Mouse (Mus musculus) kidney, adult 9 months (tissue): ENCODE results near the gene D230025D16Rik.
"Not testable (repeated sequence)": the region's sequence is repeated elsewhere in the genome, so short reads cannot be mapped to it uniquely, and the experiment has no call there.

Source experiments
- DNase-seq: peaks from one replicate; pipeline ENCODE4 v3.0.0; 2022

Gene D230025D16Rik

GRCm38 (mm10) chr8:105224413-105225271 is at the start of gene D230025D16Rik:
TSS of gene D230025D16Rik (plus strand) at chr8:105225145.
- DNase-seq: peak; percentile 97

DNA sequence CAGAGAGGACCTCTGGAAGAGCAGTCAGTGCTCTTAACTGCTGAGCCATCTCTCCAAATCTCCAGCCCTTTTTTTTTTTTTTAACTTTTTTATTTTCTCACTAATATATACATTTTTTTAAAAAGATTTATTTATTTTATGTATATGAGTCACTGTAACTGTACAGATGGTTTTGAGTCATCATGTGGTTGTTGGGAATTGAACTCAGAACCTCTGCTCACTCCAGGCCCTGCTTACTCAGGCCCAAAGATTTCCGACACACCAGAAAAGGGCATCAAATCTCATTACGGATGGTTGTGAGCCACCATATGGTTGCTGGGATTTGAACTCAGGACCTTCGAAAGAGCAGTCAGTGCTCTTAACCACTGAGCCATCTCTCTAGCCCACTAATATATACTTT is 49.7 kb upstream of the D230025D16Rik start:
- not testable (repeated sequence) for DNase-seq

DNA sequence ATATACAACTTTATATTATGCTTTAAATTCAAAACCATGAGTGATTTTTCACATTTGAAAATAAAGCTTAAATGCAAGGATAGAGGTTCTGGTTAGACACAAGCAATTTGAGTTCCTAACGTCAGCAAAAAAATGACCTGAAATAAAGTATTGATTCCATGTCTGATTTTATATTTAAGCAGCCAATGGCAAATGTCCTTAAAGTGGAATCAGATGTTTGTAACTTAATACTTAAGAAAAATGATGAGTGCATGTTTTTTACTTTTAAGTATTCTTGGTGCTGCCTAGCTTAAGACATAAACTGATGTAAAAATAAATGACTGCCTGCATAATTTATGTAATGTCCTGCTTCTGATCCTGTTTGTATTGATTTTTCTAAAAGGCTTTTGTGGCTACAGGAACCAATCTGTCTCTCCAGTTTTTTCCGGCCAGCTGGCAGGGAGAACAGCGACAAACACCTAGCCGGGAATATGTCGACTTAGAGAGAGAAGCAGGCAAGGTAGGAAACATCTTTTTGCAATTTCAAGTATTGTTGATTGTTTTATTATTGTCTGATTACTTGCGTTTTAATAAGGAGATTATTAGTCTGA is 46.6 kb upstream of the D230025D16Rik start:
- DNase-seq: no peak

- DNase-seq: no peak
Measured at GRCm38 (mm10) chr8:105182201-105182600, 42.7 kb upstream of the D230025D16Rik start.

DNA sequence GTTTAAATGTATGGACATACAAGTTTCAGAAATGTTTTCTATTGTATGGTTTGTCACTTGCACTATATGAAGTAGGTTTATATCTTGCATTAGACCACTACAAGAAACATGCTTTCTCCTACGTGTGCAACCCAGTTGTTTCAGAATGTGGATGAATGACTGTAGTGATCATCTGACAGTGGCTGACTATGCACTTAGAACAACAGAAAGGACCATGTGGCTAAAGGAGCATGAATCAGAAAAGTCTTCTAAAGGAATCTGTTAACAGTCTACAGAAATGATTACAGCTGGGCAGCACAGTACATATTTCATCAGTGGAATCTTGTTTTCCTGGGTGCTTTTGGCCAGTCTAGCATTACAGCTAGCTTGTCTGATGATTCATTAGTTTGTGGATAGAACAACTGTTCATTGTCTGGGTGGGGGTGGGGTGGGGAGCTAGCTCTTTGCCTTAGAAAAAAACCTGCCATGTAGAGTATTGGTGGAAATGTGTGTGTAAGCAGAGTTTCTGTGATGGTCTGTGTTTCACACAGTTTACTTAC is 38.4 kb upstream of the D230025D16Rik start:
- no peak for DNase-seq

GRCm38 (mm10) chr8:105192182-105192581 is 32.8 kb upstream of the D230025D16Rik start:
- no peak for DNase-seq

- no peak for DNase-seq
Measured at GRCm38 (mm10) chr8:105205748-105206147, 19.2 kb upstream of the D230025D16Rik start.

- DNase-seq: no peak
Measured at GRCm38 (mm10) chr8:105206766-105207275, 18.1 kb upstream of the D230025D16Rik start.

DNA sequence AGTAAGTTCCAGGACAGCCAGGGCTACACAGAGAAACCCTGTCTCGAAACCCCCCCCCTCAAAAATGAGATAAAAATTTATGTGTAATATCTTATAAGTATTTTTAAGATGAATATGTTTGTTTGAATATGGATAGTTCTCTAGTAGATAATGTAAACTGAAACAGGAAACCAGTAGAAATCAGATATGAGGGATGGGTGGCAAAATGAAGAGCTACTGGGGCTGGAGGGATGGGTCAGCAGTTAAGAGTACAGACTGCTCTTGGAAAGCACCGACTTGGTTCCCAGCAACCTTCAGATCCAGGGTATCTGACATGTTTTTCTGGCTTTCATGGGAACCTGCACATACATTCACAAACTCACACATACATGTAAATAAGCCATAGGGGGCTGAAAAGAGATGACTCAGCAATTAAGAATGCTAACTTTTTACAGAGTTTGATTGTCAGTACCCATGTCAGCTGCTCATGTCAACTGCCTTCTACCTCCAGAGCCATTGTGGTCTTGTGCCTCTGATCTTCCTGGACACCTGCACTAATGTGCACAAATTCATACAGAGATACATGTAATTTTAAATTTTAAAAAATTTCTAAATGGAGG is 17.2 kb upstream of the D230025D16Rik start:
- DNase-seq: no peak

- DNase-seq: no peak
Measured at GRCm38 (mm10) chr8:105209153-105210110, 15.5 kb upstream of the D230025D16Rik start.

- no peak for DNase-seq
Measured at GRCm38 (mm10) chr8:105214104-105214503, 10.8 kb upstream of the D230025D16Rik start.

DNA sequence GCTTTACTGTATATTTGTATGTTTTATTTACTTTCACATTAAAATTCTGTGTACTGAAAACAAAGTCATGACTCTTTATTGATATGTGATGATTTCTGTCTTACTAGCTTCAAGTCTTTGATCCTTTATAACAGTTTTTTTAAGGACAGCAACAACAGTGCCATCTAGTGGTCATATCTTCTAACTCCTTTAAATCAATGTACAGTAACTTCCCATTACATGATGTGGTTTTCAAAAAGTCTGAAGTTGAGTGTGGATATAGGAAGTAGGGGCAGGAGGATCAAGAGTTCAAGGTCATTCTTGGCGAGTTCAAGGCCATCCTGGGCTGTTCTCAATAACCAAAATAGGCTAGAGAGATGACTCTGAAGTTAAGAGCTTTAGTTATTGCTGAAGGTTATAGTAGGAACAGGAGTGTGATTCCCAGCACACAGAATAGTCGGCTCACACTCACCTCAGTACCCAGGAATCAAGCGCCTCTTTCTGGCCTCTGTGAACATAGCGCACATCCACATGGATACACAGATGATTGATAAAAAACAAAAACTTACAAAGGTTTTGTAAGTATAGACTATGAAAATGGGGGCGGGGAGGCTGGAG is 6.9 kb upstream of the D230025D16Rik start:
- DNase-seq: peak; percentile 74

DNA sequence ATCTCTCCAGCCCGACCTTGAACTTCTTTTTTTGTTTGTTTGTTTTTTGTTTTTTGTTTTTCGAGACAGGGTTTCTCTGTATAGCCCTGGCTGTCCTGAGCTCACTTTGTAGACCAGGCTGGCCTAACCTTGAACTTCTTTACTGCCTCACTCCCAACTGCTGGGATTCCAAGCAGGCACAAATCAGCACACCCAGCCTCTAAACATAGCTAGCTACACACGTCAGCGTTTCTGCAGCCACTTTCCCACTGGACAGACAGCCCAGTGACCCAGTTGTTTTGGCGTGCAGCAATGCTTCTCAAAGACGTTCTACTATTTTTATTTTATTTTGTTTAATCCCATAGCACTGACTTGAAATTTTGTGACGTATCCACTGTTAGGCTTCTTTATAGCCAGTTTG is 1.1 kb upstream of the D230025D16Rik start:
- DNase-seq: no peak

DNA sequence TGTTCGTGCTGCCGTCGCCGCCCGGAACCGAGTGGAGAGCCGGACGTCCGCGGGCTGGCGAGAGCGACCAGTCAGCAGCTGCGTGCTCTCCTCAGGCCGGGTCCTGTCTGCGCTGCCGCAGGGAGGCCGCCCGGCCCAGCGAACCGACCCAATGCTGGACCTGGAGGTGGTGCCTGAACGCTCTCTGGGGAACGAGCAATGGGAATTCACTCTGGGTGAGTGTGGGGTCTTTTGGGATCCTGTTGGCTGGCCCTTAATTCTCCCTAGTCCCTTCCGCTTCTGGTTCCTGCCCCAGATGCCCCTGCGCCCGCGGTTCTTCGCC is 288 bp downstream of the D230025D16Rik start:
- no peak for DNase-seq

DNA sequence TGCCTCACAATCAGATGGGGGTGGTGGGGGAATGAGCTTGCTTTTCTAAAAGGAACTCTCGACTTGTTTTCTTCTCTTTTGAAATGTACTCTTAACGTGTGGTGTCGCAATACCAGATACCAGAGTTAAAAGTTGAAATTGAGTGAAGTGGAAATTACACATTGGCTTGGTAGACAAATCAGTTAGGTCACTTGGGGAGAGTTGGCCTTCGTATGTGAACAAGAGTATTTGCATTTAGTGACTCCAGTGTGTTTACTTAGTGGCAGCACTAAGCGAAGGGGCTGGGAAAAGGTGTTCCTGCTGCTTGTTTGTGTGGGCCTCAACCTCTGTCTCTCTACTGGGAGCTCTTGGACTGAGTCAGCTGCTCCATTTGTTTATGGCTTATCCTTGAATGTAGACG is 972 bp downstream of the D230025D16Rik start:
- DNase-seq: no peak

DNA sequence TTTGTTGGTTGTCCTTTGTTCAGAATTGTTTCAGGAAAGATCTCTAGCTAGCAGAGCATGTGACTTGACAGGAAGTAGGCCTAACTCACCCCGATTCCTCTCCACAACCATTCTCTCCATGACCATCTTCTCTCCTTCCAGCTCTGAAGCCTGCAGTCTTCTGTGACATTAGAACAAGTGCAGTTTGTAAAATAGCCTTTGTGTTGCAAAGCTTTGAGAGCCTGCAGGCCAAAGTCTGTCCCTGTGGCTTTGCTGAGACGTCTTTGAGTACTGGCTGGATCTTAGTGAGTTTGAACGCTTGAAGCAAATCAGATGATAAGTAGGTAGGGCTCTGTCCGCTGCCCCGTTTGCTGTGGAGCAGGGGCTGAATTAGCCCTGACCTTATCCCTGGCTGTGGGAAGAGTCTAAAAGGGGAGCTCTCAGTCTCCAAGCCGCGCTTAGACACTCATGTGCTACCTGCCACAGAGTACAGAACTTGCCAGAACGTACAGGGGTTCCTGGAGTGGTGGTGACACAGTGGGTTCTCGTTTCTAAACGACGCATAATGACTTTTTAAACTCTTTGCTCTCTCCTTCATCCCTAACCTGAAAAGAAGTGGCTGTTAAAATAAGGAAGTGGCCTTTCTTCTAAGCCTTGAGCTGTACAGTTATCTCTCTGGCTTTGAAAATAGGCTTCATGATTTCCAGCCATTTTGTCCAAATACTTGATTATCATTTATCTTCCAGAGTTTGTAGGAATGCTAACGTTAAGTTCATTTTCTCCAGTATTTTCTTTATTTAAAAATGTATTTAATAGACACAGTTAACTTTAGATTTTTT is 6.8 kb downstream of the D230025D16Rik start:
- DNase-seq: no peak

DNA sequence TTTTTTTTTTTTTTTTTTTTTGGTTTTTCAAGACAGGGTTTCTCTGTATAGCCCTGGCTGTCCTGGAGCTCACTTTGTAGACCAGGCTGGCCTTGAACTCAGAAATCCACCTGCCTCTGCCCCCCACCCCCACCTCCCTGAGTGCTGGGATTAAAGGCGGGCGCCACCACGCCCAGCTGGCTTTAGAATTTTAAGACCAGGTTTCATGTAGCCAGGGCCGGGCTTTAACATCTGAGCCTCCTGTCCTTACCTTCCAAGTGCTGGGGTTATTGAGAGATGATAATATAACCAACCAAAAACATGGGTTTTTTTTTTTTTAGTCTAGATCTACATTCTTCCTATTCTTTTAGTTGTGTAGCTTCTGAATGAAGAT is 7.4 kb downstream of the D230025D16Rik start:
- not testable (repeated sequence) for DNase-seq

DNA sequence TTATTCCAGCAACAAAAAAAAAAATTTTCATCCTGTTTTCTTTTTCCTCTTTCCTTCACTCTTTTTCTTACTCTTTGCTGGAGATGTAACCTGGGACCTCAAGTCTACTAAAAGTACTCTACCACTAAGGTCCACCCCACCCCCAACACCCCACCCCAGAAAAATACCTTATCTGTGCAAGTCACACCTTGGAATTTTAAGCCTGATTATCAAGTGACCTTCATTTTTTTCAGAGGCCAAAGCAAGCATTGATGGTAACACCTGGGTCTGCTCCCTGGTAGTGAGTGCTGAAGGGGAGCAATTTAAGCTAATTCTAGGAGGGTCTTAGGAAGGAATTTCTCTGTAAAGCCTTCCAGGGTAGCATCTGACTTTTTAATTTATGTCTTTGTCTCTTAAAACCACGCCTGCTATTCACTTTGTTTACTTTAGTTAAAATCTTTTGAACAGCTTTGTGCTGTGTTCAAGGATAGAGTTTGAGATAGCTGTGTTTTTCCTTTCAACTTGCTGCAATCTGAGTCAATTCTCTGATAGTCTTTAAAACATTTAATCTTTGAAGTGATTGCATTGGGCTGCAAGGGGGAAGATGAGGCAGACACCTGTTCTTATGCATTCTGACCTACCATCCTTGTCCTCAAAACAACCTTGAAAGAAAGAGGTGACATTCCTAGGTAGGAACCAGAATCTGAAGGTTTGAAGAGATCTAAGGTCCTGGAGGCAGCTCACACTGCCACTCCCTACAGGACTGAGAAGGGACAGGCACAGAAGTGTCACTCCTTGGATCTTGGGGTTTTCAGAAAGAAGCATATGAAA is 8.4 kb downstream of the D230025D16Rik start:
- DNase-seq: no peak

DNA sequence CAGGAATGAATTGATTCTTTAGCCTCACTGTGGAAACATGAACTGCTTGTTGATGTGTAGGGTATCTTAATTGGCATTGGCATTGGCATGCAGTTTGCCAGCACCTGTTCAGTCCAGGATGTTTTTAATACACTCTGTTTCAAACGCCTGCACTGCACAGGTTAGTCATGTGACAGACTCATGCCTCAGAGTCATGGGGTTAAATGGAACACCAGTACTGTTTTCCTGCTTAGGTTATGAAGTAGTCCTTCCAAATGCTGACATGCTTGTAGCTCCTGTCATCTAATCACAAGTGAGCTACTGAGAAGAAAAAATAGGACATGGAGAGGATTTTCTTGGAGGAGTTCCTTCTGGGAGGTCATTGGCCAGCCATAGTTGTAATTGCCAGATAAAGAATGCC is 10.3 kb downstream of the D230025D16Rik start:
- DNase-seq: peak; percentile 27

- DNase-seq: no peak
Measured at GRCm38 (mm10) chr8:105237442-105238142, 12.6 kb downstream of the D230025D16Rik start.
